Mouse (Mus musculus): ENCODE measurements around the gene Socs3.
A peak's percentile ranks its signal among the peaks of the same experiment; 100 is the strongest.

GRCm38 (mm10) chr11:118018328-118018727 is 48.5 kb upstream of the Socs3 start:
- TF ChIP-seq POLR2A (IDR thresholded peaks at IDR 0.05; ENCODE audit: low read depth, low read length), result no peak
- TF ChIP-seq CTCF (conservative IDR thresholded peaks at IDR 0.05; ENCODE audit: insufficient read depth, insufficient read length, low read depth, low read length), result peak; percentile 38

All from kidney, adult 2 months (tissue).